Mouse (Mus musculus) lung, adult 2 months (tissue): ENCODE measurements around the gene Commd7.

Experiments used
- CTCF ChIP-seq: fragments of 200-500 bp; IDR thresholded peaks from 2 replicates; pipeline ENCODE4 v1.5.1; 2011; ENCODE audit warnings: mild to moderate bottlenecking, low read length, control low read depth; ENCODE audit not compliant: insufficient read depth
- POLR2A ChIP-seq: fragments of 200-500 bp; IDR thresholded peaks from 2 replicates; pipeline ENCODE4 v1.6.1; 2011; ENCODE audit warnings: low read depth, mild to moderate bottlenecking, control low read depth, low read length, borderline replicate concordance; ENCODE audit errors: extremely low read depth

- TF ChIP-seq CTCF (no peak), POLR2A (no peak)
Measured at GRCm38 (mm10) chr2:153582876-153583585, 49.5 kb downstream of the Commd7 start.
